Mouse (Mus musculus) layer of hippocampus, adult 11-12 months (tissue): ENCODE results near the gene Dmrta1.
"Not testable (repeated sequence)": the region's sequence is repeated elsewhere in the genome, so short reads cannot be mapped to it uniquely, and the experiment has no call there.

ENCODE experiments used
- DNase-seq: peaks from one replicate; pipeline ENCODE4 v3.0.0; 2022; ENCODE audit warnings: low spot score

The Dmrta1 gene

DNA sequence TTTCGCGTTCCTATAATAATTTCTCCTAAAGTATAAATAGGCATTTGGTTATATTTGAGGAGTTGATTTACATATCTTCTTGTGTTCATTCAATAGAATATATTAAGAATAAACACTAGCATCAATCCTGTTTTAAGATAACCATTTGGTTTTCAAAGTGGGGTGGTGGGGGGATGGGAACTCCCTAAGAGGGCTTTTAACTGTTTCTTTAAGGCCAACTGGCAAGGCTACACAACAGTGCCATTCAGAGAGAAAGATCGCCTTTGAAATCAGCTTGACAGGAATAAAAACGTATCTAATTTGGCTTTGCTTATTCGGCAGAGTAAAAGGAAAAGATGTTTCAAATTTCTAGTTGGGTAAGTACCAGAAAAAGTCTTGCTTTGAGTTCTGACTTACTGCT lies at the start of gene Dmrta1:
Gene Dmrta1 (plus strand): TSS at position 242 of the 400 bp plus-strand sequence.
- no peak for DNase-seq

DNA sequence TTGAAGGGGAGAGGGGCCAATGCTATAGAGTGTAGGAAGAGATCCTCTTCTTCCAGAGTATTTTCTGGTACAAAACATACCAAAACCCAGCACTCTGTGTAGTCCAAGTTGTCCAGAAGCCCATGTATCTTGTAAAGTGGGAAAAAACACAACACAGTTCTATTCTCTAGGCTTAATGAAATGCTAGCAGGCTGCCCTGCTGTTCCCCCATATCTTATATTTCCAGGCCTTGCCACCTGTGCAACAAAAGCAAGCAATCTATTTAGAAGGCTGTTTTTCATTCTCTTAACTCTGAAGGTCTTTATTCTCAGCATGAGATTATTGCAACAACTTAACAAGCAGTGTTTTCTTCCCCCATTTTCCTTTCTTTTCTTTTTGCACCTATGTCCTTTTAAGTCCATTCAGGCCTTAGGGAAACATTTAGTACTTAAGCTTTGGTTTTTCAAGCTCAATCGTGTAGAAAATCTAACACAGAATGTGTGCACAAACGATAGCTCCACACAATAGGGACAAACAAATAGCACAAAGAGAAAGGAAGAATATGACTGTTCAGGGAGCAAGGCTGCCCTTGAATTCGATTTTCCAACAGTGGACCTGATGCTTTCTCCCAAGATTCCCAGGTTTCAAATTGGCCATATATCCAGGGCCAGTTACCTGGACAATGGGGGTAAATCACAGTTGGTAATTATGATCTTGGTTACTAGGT lies 48.7 kb upstream of the Dmrta1 start:
- no peak for DNase-seq

DNA sequence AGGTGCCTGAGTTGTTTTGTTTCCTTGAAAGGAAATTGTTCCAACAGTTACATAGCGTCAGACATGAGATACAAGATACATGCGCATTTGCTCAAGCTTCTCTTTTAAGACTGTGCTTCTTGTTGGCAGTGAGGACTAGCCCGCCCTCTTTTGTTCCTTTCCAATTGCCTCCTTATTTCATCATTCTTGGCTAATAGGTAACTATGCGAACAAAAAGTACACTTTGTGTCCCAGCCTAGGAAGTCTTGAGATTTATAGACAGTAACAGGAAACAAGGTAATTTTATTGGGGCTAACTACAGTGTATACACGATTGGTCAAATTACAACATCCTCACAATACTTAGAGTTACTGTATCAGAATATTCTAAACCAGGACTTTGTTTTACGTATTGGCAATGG lies 47.7 kb upstream of the Dmrta1 start:
- DNase-seq, result no peak

DNA sequence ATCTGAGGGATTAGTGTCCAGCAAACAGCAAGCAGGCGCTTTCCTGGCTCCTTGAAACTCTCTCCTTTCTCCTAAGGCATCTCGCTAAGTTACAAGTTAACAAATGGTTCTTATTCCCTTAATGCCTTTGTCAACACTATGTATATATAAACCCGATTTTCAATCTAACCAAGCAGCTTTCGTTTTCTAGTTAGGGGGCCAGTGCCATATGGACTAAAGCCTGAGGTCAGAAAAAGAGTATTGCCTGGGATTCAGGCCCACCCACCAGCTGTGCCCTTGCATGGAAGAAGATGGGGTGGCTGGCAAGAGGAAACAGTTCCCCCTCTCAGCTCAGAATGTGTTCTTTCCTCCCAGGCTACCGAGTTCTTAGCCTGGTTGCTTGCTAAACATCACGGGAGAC lies 40.6 kb upstream of the Dmrta1 start:
- no peak for DNase-seq

DNA sequence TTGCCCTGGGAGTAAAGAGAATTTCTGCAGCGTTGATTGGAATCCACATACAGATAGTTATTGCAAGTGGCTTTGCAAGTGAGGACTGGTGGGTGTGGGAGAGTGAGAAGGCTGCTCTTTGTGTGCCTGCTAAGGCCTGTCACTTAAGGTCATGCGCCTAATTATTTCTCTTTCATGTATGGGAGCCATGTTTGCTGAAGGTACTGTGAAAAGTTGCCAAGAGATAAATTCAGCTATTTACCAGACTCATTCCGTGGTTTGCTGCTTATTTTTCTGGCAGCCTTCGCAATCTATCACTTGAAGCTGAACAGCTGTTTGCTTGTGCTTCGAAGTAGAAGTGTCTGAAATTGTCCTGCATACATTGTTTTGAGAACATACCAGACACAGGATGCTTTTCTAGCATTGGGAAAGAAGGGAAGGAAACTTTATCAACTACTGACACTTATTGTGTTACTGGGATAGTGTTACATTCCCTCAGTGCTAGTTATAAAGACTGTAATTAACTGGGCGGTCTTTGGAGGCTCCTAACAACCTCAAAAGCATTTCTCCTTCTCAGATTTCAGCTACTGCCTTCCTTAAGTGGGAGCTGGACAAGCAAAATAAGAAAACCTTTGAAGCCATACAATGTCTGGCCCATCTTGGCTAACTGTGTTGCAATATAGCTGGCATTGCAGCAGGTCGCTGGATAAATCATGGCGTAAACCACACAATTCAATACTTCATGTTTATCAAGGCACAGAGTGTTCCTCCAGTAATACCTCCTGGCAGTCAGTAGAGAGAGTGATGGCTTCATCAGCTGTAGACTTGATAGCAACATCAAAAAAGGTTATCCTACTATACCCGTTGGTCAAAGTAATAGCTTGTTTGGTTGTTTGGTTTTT lies 34.8 kb upstream of the Dmrta1 start:
- DNase-seq, result no peak

DNA sequence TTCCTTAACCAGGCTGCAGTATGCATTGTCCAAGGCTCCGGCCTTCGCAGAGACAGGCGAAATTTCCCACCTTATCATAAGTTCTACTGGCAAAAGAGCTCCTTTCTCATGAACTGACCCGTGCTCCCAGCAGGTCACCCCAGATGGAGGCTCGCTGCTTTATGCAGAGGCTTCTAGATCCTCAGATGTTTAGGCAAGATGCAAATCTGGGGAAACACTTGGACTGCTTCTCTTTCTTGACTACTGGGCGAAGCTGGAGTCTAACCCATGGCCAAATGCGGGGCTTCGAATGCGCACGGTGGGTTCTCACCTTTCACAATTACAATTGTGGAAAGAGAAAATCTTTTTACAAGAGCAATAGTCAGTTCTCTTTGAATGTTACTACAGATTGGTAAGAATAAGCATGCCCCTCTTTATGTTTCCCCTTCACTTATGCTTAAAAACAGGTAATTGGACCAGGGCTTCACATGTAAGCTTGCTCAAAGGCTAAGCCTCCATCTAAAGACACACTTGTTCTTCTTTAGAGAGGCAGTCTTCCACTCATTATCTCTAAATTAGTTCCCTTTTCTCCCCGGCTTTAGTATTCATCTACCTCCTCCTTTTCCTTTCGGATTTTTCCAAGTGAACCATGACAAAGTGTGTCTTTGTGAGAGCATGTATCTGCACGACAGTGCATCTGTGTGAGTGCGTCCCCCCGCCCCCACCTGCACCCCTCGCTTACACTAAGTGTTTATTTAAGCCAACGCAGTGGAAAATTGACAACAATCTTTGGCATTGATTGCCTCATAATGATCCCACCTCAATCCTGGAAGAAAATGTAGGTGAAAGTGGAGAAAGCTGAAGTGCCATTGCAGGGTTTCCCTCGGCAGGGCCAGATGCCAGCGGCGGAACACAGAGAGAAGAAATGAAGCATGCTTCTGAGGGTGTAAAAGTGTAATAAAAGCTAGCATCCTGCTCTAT lies 28.6 kb upstream of the Dmrta1 start:
- no peak for DNase-seq

DNA sequence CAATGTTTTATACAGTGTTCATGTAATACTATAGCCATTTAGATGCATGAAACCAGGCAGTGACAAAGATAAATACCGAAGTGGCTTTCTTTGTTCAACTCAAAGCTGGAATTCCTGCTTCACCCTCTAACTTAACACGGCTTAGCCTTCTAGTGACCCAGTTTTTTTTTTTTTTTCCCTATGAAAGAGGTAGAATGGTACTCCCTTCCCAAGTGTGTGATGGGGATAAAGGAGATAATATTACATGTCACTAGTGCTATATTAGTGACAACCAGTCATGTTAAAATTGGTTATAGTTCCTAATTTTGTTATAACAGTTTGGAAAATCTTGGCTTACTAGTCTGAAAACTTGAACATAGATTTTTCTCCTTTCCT lies 27.9 kb upstream of the Dmrta1 start:
- no peak for DNase-seq

DNA sequence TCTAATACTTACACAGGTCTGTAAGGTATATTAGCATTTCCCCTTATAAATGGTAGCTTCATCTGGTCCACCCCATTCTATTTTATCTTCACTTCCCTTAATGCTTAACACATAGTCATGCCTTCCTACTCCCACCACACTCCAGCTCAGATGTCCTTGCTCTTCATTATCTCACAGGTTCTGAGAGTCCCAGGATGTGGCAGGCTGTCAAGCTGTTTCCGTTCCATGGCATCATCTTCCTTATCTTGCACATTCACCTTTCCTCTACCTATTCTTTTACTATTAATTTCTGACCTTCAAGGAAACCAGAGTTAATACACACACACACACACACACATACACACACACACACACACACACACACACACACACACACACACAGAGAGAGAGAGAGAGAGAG lies 27.5 kb upstream of the Dmrta1 start:
- DNase-seq, result no peak

DNA sequence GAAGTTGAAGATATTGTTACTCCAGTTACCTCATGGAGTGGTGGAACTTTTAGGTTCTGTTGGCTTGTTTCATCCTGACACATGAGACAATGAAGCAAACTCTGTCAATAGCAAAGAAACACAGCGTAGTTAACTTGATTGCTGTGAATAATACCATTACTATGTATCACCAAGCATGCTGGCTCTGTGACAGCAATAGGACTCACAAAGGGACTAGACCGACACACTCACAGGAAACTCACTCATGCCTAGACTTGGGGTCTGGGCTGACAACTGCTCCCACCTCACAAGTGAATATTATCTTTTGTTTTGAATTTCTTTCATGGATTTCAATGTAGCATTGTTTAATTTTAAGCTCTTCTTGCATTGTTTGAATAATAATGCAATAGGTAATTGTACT lies 15.8 kb upstream of the Dmrta1 start:
- DNase-seq, result no peak

DNA sequence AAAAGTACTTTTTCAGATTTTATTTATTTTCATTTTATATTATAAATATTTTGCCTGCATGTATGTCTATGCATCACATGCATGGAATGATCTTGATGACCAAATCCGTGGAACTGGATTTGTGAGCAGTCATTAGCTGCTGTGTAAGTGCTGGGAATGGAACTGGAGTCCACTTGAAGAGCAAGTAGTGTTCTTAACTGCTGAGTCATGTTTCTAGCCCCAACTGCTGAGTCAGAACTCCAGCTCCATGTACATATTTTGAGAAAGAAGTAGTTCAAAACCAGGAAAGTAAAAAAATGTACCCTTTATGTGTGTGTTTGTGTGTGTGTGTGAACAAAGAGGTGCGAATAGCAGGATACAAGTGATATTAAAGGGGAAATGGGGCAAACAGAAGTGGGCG lies 4.5 kb upstream of the Dmrta1 start:
- no peak for DNase-seq

DNA sequence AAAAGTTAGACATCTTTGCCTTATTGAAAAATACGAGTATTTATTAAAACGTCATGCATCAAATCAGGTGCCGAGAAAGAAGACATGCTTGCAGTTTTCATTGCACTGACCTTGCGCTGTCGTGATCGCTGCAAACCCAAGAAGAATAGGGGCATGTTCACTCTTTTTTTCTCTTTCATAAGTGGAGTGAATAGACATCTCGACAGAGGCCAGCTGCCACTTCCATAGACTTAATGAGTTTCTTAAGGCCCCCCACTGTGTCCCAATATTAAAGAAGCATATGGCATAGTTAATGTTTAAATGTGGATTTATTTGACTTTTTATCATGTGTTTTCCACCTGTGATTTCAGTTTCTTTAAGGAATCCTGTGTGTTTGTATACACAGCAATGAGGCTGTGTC lies 1.3 kb upstream of the Dmrta1 start:
- DNase-seq, result no peak

DNA sequence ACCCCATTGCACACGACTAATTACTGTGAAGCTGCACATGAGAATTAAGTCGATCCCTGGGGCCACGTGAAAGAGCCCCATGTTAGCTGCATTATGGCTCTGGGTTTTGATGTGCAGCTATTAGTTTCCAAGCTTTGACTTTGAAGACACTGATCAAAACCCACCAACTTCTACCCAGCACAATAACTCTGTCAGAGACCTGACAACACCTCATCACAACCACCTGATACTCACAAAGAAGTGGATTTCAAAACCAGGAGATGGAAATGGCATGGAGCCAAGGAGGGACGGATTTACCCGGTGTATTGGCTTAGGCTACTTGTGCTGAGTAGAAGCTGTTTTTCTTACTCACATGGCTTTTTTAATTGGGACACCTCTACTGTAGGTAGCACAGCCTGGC lies 523 bp upstream of the Dmrta1 start:
- no peak for DNase-seq

DNA sequence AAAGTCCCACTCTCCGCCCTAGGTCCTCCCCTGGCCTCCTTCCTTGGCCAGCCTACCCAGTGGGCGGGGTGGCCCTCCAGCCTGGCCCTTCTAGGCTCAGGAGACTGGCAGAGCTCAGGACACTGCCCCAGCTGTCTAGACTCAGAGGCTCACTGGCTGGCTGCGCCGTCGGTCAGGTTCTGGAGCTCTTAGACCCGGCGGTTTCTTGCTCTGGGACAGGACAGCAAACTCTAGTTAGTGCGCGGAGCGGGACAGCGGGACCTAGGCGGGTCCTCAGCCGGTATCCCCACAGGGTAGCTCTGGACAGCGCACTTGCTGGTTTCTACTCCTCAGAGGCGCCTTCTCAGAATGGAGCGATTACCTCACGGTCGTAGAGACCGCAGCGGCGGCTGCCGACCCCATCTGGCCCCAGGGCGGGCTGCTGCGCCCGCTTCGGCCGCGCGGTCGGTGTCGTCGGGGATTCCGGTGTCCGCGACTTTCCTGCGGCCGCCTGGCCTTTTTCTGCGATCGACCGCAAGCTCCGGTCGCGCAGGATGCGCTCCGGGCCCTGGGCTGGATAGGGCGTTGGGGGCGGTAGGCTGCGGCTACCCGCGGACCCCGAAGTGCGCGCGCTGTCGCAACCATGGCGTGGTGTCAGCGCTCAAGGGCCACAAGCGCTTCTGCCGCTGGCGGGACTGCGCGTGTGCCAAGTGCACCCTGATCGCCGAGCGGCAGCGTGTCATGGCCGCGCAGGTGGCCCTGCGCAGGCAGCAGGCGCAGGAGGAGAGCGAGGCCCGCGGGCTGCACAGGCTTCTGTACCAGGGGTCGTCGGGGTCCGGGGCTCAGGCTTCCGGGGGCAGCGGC lies 8.9 kb downstream of the Dmrta1 start:
- no peak for DNase-seq

DNA sequence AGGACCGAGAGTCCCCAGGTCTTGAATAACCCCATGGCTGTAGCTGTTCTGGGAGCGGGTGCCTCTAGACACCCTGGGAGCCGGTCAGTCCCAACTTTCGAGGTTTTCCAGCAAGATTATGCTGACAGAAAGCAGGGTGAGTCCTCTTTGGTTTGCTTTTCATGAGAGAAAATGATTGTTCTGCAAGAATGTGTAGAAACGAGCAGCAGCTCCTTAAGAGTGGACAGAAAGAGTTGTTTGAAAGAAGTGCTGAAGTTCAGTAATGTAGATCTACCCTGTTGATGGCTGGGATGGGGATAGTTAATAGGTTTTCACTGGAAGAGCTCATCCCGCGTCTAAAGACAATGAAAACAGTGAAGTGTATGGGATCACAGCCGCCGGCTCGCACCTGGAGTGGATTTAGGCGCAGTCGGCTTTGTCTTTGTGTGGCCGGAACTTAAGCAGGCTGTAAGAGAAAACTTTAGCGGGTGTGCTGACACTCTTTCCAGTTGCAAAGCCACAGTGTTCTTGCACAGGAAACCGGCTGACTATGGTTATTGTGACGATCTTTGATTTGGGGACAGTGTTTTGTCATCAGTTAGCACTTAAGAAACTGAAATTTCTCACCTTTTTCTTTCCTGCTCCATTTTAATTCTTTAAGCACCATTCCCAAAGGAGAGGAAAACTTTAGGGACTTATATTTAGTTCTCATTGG lies 9.7 kb downstream of the Dmrta1 start:
- no peak for DNase-seq

DNA sequence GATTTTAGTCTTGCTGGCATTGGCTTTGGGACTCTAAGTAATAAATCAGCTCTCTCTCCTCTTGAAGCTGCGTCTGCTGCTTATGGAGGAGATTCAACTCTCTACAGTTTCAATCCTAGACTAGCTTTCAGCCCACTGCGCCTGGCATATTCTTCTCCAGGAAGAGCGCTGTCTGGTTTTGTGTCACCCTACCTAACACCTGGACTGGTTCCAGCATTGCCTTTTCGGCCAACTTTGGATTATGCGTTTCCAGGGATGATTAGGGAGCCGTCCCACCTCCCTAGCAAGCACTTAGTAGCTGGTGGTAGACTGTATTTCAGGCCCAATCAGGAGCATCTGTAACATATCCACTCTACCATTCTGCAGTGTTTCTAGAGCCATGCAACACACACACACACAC lies 12.7 kb downstream of the Dmrta1 start:
- DNase-seq, result no peak

DNA sequence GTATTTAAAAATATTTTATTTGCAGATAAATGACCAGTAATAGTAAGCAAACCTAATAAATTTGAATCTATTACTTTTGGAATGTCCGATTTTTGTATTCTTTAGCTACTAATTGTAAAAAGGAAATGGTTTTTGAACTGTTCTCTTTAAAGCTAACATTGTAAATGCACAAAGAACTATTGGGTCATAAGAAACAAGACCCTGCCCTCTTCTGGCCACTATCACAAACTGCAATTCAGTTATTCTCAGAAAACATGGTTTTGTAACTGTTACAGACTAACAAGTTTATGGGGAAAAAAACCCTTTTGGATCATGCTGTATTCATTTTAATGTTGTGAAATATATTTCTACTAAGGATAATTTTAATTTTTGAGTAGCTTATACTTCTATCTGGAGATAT lies 13.5 kb downstream of the Dmrta1 start:
- no peak for DNase-seq

DNA sequence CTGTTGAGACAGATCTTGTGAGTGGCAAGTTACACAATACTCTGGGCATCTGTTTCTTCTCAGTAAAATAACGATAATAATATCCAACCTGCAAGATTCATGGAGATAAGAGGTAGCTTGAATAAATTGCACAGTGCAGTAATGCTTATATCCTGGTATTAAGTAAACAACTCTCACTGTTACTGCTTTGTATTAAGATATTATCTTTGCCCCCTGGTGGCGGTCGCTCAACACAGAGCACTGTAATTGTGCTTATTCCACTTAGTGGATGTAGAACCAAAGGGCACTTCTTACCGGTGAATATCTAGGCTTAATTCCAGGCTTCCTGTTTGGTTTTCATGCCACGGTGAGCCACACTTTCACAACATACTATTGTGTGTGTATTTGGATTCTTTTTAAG lies 16.4 kb downstream of the Dmrta1 start:
- no peak for DNase-seq

DNA sequence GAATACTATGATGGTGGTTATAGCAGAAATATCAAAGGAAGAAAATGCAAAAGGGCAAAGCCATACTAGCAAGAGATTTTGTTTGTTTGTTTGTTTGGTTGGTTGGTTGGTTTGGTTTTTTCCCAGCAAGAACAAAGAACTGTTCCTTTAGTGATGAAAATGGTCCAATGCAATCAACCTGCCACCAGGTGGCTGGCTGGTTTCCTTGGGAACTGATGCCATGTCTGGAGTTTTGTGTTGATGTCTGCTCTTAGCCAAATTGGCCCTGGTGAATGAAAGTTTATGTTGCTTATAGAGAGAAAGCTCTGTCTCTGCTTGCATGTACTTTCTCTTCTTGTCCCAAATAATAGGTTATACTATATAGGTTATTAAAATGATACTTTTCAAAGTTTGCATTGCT lies 18.7 kb downstream of the Dmrta1 start:
- DNase-seq, result no peak

DNA sequence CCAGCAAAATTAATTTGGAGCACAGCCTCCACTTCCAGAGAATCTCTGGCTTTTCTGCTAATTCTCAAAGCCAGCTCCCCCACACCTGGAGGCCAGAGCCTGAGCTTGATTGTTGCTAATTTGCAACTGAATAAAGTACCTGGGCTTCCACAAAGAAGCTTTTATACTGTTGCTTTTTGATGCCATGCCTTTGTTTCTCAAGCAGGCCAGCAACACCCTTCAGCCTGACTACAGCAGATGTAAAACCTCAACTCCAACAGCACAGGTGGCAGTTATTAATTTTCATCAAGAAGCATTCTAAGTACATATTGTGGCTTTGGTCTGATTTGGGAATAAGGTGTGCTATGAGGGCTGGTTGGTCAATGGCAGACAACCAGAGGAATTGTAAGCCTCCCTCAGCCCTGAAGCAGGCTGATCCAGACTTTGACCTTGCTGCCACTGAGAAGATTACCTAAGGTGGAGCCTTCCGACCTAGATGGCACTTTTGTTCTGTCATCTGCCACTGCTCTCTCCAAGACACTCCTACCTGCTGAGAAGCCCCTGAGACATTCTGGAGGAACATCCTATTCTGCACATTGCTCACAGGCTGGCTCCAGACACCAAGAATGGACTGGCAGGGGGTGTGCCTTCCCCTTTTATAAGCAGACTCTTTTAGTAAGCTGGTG lies 44.4 kb downstream of the Dmrta1 start:
- not testable (repeated sequence) for DNase-seq
